Comparison of ENCODE assay signal across 16 mouse cellular contexts in genomic region chr9:33289381-33289780, GRCm38 (mm10).
DNase-seq lines count a peak whose midpoint lies in the region; ATAC-seq lines count a peak whose summit lies in the region.
"Had no signal": no experiment of that assay in that cellular context is flagged by ENCODE, and none has a peak within 500 bp of the region (broad histone marks: within the 10 kb centered on the region; RNA-seq: fewer than 3 reads in every experiment).

No protein-coding gene starts in this region.

- H3K9me3 ChIP-seq in hindbrain, embryonic 13.5 days: no peaks in the 10 kb centered on the region
- H3K9me3 ChIP-seq: hindbrain, embryonic 15.5 days; liver, embryonic 15.5 days; midbrain, embryonic 10.5 days had no signal

- ATAC-seq in hindbrain, embryonic 13.5 days (ENCODE audit: low FRiP score): no peak
- ATAC-seq: forebrain, postnatal 0 days had no signal

- 88% methylated on average over 5 of the region's 5 CpGs for WGBS in hindbrain, embryonic 13.5 days

- no peak overlapping the region for H3K27ac ChIP-seq in hindbrain, embryonic 13.5 days
- H3K27ac ChIP-seq: hindbrain, embryonic 15.5 days; layer of hippocampus, adult 2 months; liver, embryonic 15.5 days; midbrain, embryonic 10.5 days had no signal

- H3K9ac ChIP-seq in hindbrain, embryonic 13.5 days: no peak overlapping the region
- H3K9ac ChIP-seq: forebrain, postnatal 0 days; hindbrain, embryonic 15.5 days; liver, embryonic 15.5 days had no signal

- no peak overlapping the region for H3K4me2 ChIP-seq in hindbrain, embryonic 13.5 days
- H3K4me2 ChIP-seq: hindbrain, embryonic 15.5 days; liver, embryonic 15.5 days had no signal

- no peaks in the 10 kb centered on the region for H3K27me3 ChIP-seq in hindbrain, embryonic 13.5 days
- H3K27me3 ChIP-seq: hindbrain, embryonic 15.5 days; liver, embryonic 15.5 days had no signal

- H3K36me3 ChIP-seq in hindbrain, embryonic 13.5 days: no peaks in the 10 kb centered on the region
- H3K36me3 ChIP-seq: hindbrain, embryonic 15.5 days; liver, embryonic 15.5 days; midbrain, embryonic 10.5 days had no signal

- H3K4me1 ChIP-seq in hindbrain, embryonic 13.5 days (replicated peaks): no peaks in the 10 kb centered on the region
- H3K4me1 ChIP-seq: hindbrain, embryonic 15.5 days; liver, embryonic 15.5 days; midbrain, embryonic 10.5 days had no signal

- H3K4me3 ChIP-seq in hindbrain, embryonic 13.5 days: no peak overlapping the region
- H3K4me3 ChIP-seq: hindbrain, embryonic 15.5 days; layer of hippocampus, adult 2 months; liver, embryonic 15.5 days; midbrain, embryonic 10.5 days had no signal

- intact Hi-C loops in left cerebral cortex, postnatal 14 days (cut with DNase I): no loop called here

- peak; percentile 41 to 43 for DNase-seq in right cerebral cortex, adult 2 months (ENCODE audit: low spot score in 2 of 2)
- no peak for DNase-seq in right cerebral cortex, postnatal 14 days
- peak; percentile 83 to 88 for DNase-seq in cerebellum, postnatal 25 days
- DNase-seq in left cerebral cortex, postnatal 14 days (ENCODE audit: low spot score in 2 of 2): peak; percentile 11 to 26
- no peak for DNase-seq in kidney, postnatal 25 days
- no peak for DNase-seq in adrenal gland, postnatal 14 days
- DNase-seq in gastrocnemius, adult 8-10 months (ENCODE audit: low spot score in 2 of 2): no peak
- DNase-seq: forebrain, postnatal 0 days; kidney, adult 2 months; lung, postnatal 14 days; thymus, adult 18-20 months had no signal

Comparison
In these comparisons a context has a peak if more than half of its experiments do, and no peak if none do; other contexts are left out.
1. DNase-seq: peak in right cerebral cortex, adult 2 months (2 of 2), cerebellum, postnatal 25 days (2 of 2) and left cerebral cortex, postnatal 14 days (2 of 2); none in right cerebral cortex, postnatal 14 days (single experiment), kidney, postnatal 25 days (0 of 2), adrenal gland, postnatal 14 days (single experiment) and gastrocnemius, adult 8-10 months (0 of 2).